Mouse (Mus musculus): ENCODE results near the gene Exo1.

The Exo1 gene

GRCm38 (mm10) chr1:175950851-175951250 lies 70.5 kb downstream of the Exo1 start:
- no peak for DNase-seq (ENCODE audit: low read depth)

DNA sequence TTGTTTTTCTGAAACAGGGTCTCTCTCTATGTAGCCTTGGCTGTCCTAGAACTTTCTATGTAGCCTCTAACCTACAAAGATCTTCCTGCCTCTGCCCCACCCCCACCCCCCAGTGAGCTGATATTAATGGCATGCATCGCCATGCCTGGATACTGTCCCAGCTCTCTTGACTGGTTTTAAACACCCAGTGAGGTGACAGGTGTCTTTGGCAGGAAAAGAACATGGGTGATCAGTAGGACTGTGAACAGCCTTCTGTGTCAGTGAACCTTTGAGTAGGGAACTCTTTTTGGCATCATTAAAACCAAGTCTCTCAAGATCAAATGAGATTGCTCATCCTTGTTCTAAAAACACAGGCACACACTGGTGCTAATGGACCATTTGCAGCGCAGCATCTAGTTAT lies 81.4 kb downstream of the Exo1 start:
- DNase-seq (ENCODE audit: low read depth) = no peak
